Mouse (Mus musculus): ENCODE data around the gene Nipa1.

DNA sequence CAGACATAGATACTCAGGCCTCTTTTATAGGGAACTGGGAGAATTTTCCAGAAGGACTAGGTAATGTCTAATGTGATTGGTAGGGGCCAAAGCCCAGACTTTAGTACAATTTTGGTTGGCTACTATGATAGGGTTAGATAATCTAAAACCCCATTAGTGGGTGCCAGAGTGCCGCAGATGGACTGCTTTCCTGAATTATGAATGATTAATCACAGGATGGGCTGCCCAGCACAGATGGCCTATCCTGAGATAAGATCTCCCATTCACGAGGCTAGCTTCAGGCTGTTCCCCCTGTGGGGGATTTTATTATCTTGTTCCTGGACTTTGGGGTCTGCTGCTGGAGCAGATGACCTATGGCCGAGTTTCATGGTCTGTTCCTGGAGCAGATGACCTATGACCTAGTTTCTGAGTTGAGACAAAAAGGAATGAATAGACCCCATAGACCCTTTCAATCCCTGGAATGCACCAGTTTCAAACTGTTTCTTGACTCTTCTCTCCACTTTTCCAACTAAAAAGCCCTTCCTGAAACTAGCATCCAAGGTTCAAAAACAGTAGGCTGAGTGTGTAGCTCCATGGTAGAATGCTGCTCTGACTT lies 52.8 kb downstream of the Nipa1 start:
- TF ChIP-seq CTCF (conservative IDR thresholded peaks at IDR 0.05 in 1 of 2, IDR thresholded peaks at IDR 0.05 in 1 of 2; ENCODE audit: low read depth in 2 of 2, low read length in 2 of 2), result no peak
- no peak for TF ChIP-seq EP300 (IDR thresholded peaks at IDR 0.05; ENCODE audit: low read length)
- no peak for TF ChIP-seq POLR2A (IDR thresholded peaks at IDR 0.05; ENCODE audit: low read depth, low read length)
- no peak for TF ChIP-seq SIN3A (IDR thresholded peaks at IDR 0.05; ENCODE audit: low read length)
